Mouse (Mus musculus) lung, adult 2 months (tissue): ENCODE measurements around the gene Tmem255b.

ENCODE experiments used
- CTCF ChIP-seq: fragments of 200-500 bp; IDR thresholded peaks from 2 replicates; pipeline ENCODE4 v1.5.1; 2011; ENCODE audit warnings: mild to moderate bottlenecking, low read length, control low read depth; ENCODE audit not compliant: insufficient read depth
- POLR2A ChIP-seq: fragments of 200-500 bp; IDR thresholded peaks from 2 replicates; pipeline ENCODE4 v1.6.1; 2011; ENCODE audit warnings: low read depth, mild to moderate bottlenecking, control low read depth, low read length, borderline replicate concordance; ENCODE audit errors: extremely low read depth

DNA sequence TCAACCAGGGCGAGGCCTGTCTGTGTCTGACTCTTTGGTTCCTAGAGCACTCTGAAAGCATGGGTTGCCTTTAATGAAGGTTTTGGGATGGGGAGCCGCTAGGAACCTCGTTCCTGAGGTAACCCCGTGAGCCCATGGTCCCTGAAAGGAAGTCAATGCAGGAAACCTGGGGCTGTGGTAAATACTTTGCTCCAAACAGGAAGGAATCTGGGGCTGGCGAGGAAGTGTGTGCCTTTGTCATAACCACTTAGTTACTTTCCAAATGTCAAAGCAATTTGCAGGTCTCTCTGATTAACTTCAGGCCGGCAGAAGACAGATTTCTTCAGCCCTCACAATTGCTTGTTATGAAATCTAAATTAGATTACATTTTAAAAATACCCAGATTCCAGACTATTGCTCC lies 7.6 kb upstream of the Tmem255b start:
- TF ChIP-seq CTCF (no peak), POLR2A (no peak)
